Mouse (Mus musculus) kidney, embryonic 15.5 days (tissue): ENCODE measurements at regions not wholly inside any gene's neighbourhood (a gene's known extent, or its start where the extent isn't known, plus 50 kb on each side); places are given as distances from the start of the nearest gene placed in this dataset.

Experiments used
- ATAC-seq: fragments of 200-750 bp; cut with Nextera tagmentation; replicated peaks from 2 replicates; pipeline ENCODE4 v1.8.0; 2017; ENCODE audit warnings: moderate TSS enrichment; ENCODE audit not compliant: low FRiP score
- H3K27ac ChIP-seq: fragments of 300-500 bp; sonication (generic); 2 replicates; pipeline ENCODE4 v1.5.1; 2015; ENCODE audit warnings: mild to moderate bottlenecking, inconsistent platforms
- H3K27me3 ChIP-seq: fragments of 300-500 bp; sonication (generic); 2 replicates; pipeline ENCODE4 v1.6.1; 2015; ENCODE audit warnings: inconsistent platforms
- H3K36me3 ChIP-seq: fragments of 300-500 bp; sonication (generic); 2 replicates; pipeline ENCODE4 v1.6.1; 2015; ENCODE audit warnings: inconsistent platforms
- H3K4me1 ChIP-seq: fragments of 300-500 bp; sonication (generic); 2 replicates; pipeline ENCODE4 v1.6.1; 2015; ENCODE audit warnings: inconsistent platforms
- H3K4me2 ChIP-seq: fragments of 300-500 bp; sonication (generic); 2 replicates; pipeline ENCODE4 v1.6.1; 2015; ENCODE audit warnings: moderate library complexity, mild to moderate bottlenecking, inconsistent platforms
- H3K4me3 ChIP-seq: fragments of 300-500 bp; sonication (generic); replicated peaks from 2 replicates; pipeline ENCODE4 v1.5.1; 2015; ENCODE audit warnings: mild to moderate bottlenecking, inconsistent platforms
- H3K9ac ChIP-seq: fragments of 300-500 bp; sonication (generic); 2 replicates; pipeline ENCODE4 v1.6.1; 2015; ENCODE audit warnings: mild to moderate bottlenecking, inconsistent platforms
- H3K9me3 ChIP-seq: fragments of 300-500 bp; sonication (generic); replicated peaks from 2 replicates; pipeline ENCODE4 v1.6.1; 2016; ENCODE audit warnings: inconsistent platforms
- WGBS: fragments of 180-500 bp; shearing (Covaris S2); methylation state at CpG from one replicate; pipeline ENCODE4 v1.1.7; 2015; ENCODE audit warnings: mixed read lengths; 5-methylcytosine and 5-hydroxymethylcytosine counted together

GRCm38 (mm10) chr12:13085951-13086350 is 144.2 kb upstream of the Mycn start:
- no peak for ATAC-seq
- no peak overlapping the region for H3K4me3 ChIP-seq

GRCm38 (mm10) chr12:13085484-13085883 is 143.8 kb upstream of the Mycn start:
- no peaks in the 10 kb centered on the region for H3K9me3 ChIP-seq
- no peak overlapping the region for H3K4me2 ChIP-seq
- H3K27me3 ChIP-seq = no peaks in the 10 kb centered on the region
- no peak overlapping the region for H3K9ac ChIP-seq
- 0 out of 2 replicates have a peak overlapping the region, but pooled peaks have one; percentile 13 for H3K27ac ChIP-seq
- WGBS = 90% methylated on average over 6 of the region's 6 CpGs
- H3K36me3 ChIP-seq = no peaks in the 10 kb centered on the region
- no peak for ATAC-seq
- H3K4me1 ChIP-seq = peaks cover 13% of the 10 kb centered on the region
- H3K4me3 ChIP-seq = no peak overlapping the region

More at GRCm38 (mm10) chr12:13085951-13086350, 144.2 kb upstream of the Mycn start:
- WGBS = 38% methylated on average over 9 of the region's 9 CpGs
- H3K36me3 ChIP-seq = no peaks in the 10 kb centered on the region
- H3K9ac ChIP-seq = no peak overlapping the region
- no peaks in the 10 kb centered on the region for H3K27me3 ChIP-seq
- H3K4me1 ChIP-seq = peaks cover 13% of the 10 kb centered on the region
- H3K9me3 ChIP-seq = no peaks in the 10 kb centered on the region; the same call in 1 of the 2 replicates
- H3K4me2 ChIP-seq = no peak overlapping the region
- H3K27ac ChIP-seq = 0 out of 2 replicates have a peak overlapping the region, but pooled peaks have one; percentile 13

- Histone ChIP-seq H3K36me3 (no peaks in the 10 kb centered on the region), H3K9ac (no peak overlapping the region), H3K27me3 (no peaks in the 10 kb centered on the region), H3K27ac (no peak overlapping the region), H3K4me1 (peaks cover 13% of the 10 kb centered on the region), H3K4me3 (no peak overlapping the region), H3K9me3 (no peaks in the 10 kb centered on the region), H3K4me2 (no peak overlapping the region)
- 53% methylated on average over 8 of the region's 8 CpGs for WGBS
- ATAC-seq = peak; percentile 64; the same call in 1 of the 2 replicates
Observed at GRCm38 (mm10) chr12:13083337-13084054, 141.8 kb upstream of the Mycn start.

GRCm38 (mm10) chr12:13080791-13081190 is 139.1 kb upstream of the Mycn start:
- H3K4me3 ChIP-seq = no peak overlapping the region
- H3K9ac ChIP-seq = no peak overlapping the region
- no peaks in the 10 kb centered on the region for H3K36me3 ChIP-seq
- WGBS = 73% methylated on average over 5 of the region's 5 CpGs
- no peak overlapping the region for H3K27ac ChIP-seq
- ATAC-seq = no peak
- no peaks in the 10 kb centered on the region for H3K27me3 ChIP-seq
- H3K4me1 ChIP-seq = peaks cover 19% of the 10 kb centered on the region
- no peak overlapping the region for H3K4me2 ChIP-seq
- no peaks in the 10 kb centered on the region for H3K9me3 ChIP-seq

- Histone ChIP-seq H3K4me3 (no peak overlapping the region), H3K9me3 (no peaks in the 10 kb centered on the region), H3K27ac (no peak overlapping the region), H3K4me1 (peaks cover 18% of the 10 kb centered on the region), H3K9ac (no peak overlapping the region), H3K36me3 (no peaks in the 10 kb centered on the region), H3K27me3 (no peaks in the 10 kb centered on the region), H3K4me2 (no peak overlapping the region)
- ATAC-seq = no peak
- 83% methylated on average over 3 of the region's 3 CpGs for WGBS
Observed at GRCm38 (mm10) chr12:13079832-13080231, 138.1 kb upstream of the Mycn start.

GRCm38 (mm10) chr12:13077689-13078088 is 136.0 kb upstream of the Mycn start:
- Histone ChIP-seq H3K4me1 (peaks cover 15% of the 10 kb centered on the region), H3K9ac (no peak overlapping the region), H3K27me3 (no peaks in the 10 kb centered on the region), H3K4me2 (no peak overlapping the region), H3K27ac (no peak overlapping the region), H3K36me3 (no peaks in the 10 kb centered on the region), H3K9me3 (no peaks in the 10 kb centered on the region), H3K4me3 (no peak overlapping the region)
- 44% methylated on average over 4 of the region's 4 CpGs for WGBS
- no peak for ATAC-seq

- no peak overlapping the region for H3K4me2 ChIP-seq
- H3K9me3 ChIP-seq = no peaks in the 10 kb centered on the region
- H3K27ac ChIP-seq = no peak overlapping the region
- no peaks in the 10 kb centered on the region for H3K36me3 ChIP-seq
- WGBS = 37% methylated on average over 3 of the region's 3 CpGs
- peaks cover 15% of the 10 kb centered on the region for H3K4me1 ChIP-seq
- no peak overlapping the region for H3K4me3 ChIP-seq
- H3K27me3 ChIP-seq = no peaks in the 10 kb centered on the region
- no peak for ATAC-seq
- no peak overlapping the region for H3K9ac ChIP-seq
Observed at GRCm38 (mm10) chr12:13076699-13077287, 135.1 kb upstream of the Mycn start.

GRCm38 (mm10) chr12:13073126-13073886 is 131.6 kb upstream of the Mycn start:
- no peak overlapping the region for H3K27ac ChIP-seq
- H3K4me3 ChIP-seq = no peak overlapping the region
- peaks cover 15% of the 10 kb centered on the region for H3K4me1 ChIP-seq
- H3K9me3 ChIP-seq = no peaks in the 10 kb centered on the region
- no peaks in the 10 kb centered on the region for H3K36me3 ChIP-seq
- no peak; the same call in 1 of the 2 replicates for ATAC-seq
- 26% methylated on average over 4 of the region's 4 CpGs for WGBS
- H3K9ac ChIP-seq = no peak overlapping the region
- H3K27me3 ChIP-seq = no peaks in the 10 kb centered on the region
- H3K4me2 ChIP-seq = no peak overlapping the region

- Histone ChIP-seq H3K4me3 (no peak overlapping the region), H3K9ac (no peak overlapping the region), H3K36me3 (no peaks in the 10 kb centered on the region), H3K4me2 (no peak overlapping the region), H3K27me3 (no peaks in the 10 kb centered on the region), H3K9me3 (no peaks in the 10 kb centered on the region), H3K4me1 (peaks cover 13% of the 10 kb centered on the region), H3K27ac (peak overlapping the region; percentile 75)
- 65% methylated on average over 5 of the region's 5 CpGs for WGBS
- ATAC-seq = no peak
Observed at GRCm38 (mm10) chr12:13067295-13067694, 125.6 kb upstream of the Mycn start.

- ATAC-seq = no peak
- Histone ChIP-seq H3K27me3 (no peaks in the 10 kb centered on the region), H3K4me1 (peaks cover 13% of the 10 kb centered on the region), H3K27ac (peak overlapping the region; percentile 82), H3K36me3 (no peaks in the 10 kb centered on the region), H3K4me2 (no peak overlapping the region), H3K4me3 (no peak overlapping the region), H3K9ac (no peak overlapping the region), H3K9me3 (no peaks in the 10 kb centered on the region)
- WGBS = 31% methylated on average over 6 of the region's 6 CpGs
Observed at GRCm38 (mm10) chr12:13066604-13067181, 125.0 kb upstream of the Mycn start.

- Histone ChIP-seq H3K4me3 (no peak overlapping the region), H3K36me3 (no peaks in the 10 kb centered on the region), H3K4me1 (peaks cover 4% of the 10 kb centered on the region), H3K4me2 (no peak overlapping the region), H3K9ac (no peak overlapping the region), H3K27me3 (0 out of 2 replicates have a peak, but pooled peaks cover 3% of the 10 kb centered on the region), H3K9me3 (no peaks in the 10 kb centered on the region), H3K27ac (no peak overlapping the region)
- 0 out of 2 replicates have a peak, but pooled peaks have one; percentile 40 for ATAC-seq
- 55% methylated on average over 3 of the region's 3 CpGs for WGBS
Observed at GRCm38 (mm10) chr12:13059473-13059872, 117.8 kb upstream of the Mycn start.

- Histone ChIP-seq H3K36me3 (no peaks in the 10 kb centered on the region), H3K27ac (no peak overlapping the region), H3K4me1 (peaks cover 27% of the 10 kb centered on the region), H3K9ac (no peak overlapping the region), H3K9me3 (no peaks in the 10 kb centered on the region), H3K27me3 (0 out of 2 replicates have a peak, but pooled peaks cover 3% of the 10 kb centered on the region), H3K4me3 (no peak overlapping the region), H3K4me2 (no peak overlapping the region)
- WGBS = 73% methylated on average over 7 of the region's 7 CpGs
- no peak for ATAC-seq
Observed at GRCm38 (mm10) chr12:13056246-13056645, 114.5 kb upstream of the Mycn start.
